Mouse (Mus musculus) embryonic facial prominence, embryonic 11.5 days (tissue): ENCODE measurements around the gene Srxn1. TPM values are rescaled to one million over a fixed set of nuclear protein-coding genes. Genes with fewer than 3 reads are reported as not detected.
A peak's percentile ranks its signal among the peaks of the same experiment; 100 is the strongest.

Source experiments
- ATAC-seq: fragments of 200-750 bp; cut with Nextera tagmentation; replicated peaks from 2 replicates; pipeline ENCODE4 v1.8.0; 2017; ENCODE audit warnings: low read depth; ENCODE audit not compliant: insufficient number of reproducible peaks, low FRiP score, low TSS enrichment
- DNase-seq: peaks from one replicate; pipeline ENCODE4 v3.0.0-alpha.2; 2015; ENCODE audit warnings: low spot score
- H3K27ac ChIP-seq: fragments of 300-500 bp; sonication (generic); replicated peaks from 2 replicates; pipeline ENCODE4 v1.5.1; 2014; ENCODE audit warnings: mild to moderate bottlenecking, low read depth, low read length, control low read depth
- H3K27me3 ChIP-seq: fragments of 300-500 bp; sonication (generic); 2 replicates; pipeline ENCODE4 v1.6.1; 2014; ENCODE audit warnings: mild to moderate bottlenecking, low read length, moderate library complexity, mixed read lengths; ENCODE audit not compliant: control insufficient read depth, insufficient read depth
- H3K36me3 ChIP-seq: fragments of 300-500 bp; sonication (generic); replicated peaks from 2 replicates; pipeline ENCODE4 v1.6.1; 2014; ENCODE audit warnings: low read depth, mild to moderate bottlenecking, low read length, moderate library complexity, mixed read lengths; ENCODE audit not compliant: control insufficient read depth, insufficient read depth
- H3K4me1 ChIP-seq: fragments of 300-500 bp; sonication (generic); 2 replicates; pipeline ENCODE4 v1.6.1; 2014; ENCODE audit warnings: low read length, mixed read lengths; ENCODE audit not compliant: control insufficient read depth, insufficient read depth
- H3K4me2 ChIP-seq: fragments of 300-500 bp; sonication (generic); 2 replicates; pipeline ENCODE4 v1.6.1; 2014; ENCODE audit warnings: low read depth, mild to moderate bottlenecking, control low read depth, low read length, moderate library complexity
- H3K4me3 ChIP-seq: fragments of 300-500 bp; sonication (generic); 2 replicates; pipeline ENCODE4 v1.5.1; 2014; ENCODE audit warnings: low read depth, low read length, control low read depth
- H3K9ac ChIP-seq: fragments of 300-500 bp; sonication (generic); replicated peaks from 2 replicates; pipeline ENCODE4 v1.6.1; 2014; ENCODE audit warnings: mild to moderate bottlenecking, control low read depth, low read length
- H3K9me3 ChIP-seq: fragments of 300-500 bp; sonication (generic); replicated peaks from 2 replicates; pipeline ENCODE4 v1.6.1; 2016; ENCODE audit warnings: mild to moderate bottlenecking, low read length, inconsistent platforms, mixed read lengths; ENCODE audit not compliant: control insufficient read depth
- WGBS: fragments of 180-500 bp; shearing (Covaris S2); extraction: QIAGEN DNeasy Blood & Tissue Kit; methylation state at CpG from one replicate; pipeline ENCODE4 v1.1.7; 2014; 5-methylcytosine and 5-hydroxymethylcytosine counted together
- polyA plus RNA-seq: library from polyadenylated mRNA; unstranded; fragments of >200 nt; fragmentation: Nextera tagmentation; extraction: Ambion mirVana; gene quantifications from 2 replicates; pipeline ENCODE4 v1.2.1, GENCODE M21; 2014

Gene Srxn1
- polyA plus RNA-seq, 1 experiment from 2014 or later = 10.0 TPM

GRCm38 (mm10) chr2:152092927-152093326 lies 12.4 kb upstream of the Srxn1 start:
- no peaks in the 10 kb centered on the region for H3K9me3 ChIP-seq
- DNase-seq (peak; percentile 17), ATAC-seq (no peak)
- no peaks in the 10 kb centered on the region for H3K36me3 ChIP-seq
- peaks cover 8% of the 10 kb centered on the region for H3K4me1 ChIP-seq
- 12% methylated on average over 44 of the region's 45 CpGs for WGBS
- H3K4me2 ChIP-seq = peak overlapping the region; percentile 57
- H3K4me3 ChIP-seq = peak overlapping the region; percentile 34
- H3K9ac ChIP-seq = no peak overlapping the region
- peaks cover 35% of the 10 kb centered on the region for H3K27me3 ChIP-seq
- H3K27ac ChIP-seq = no peak overlapping the region

- 2% methylated on average over 60 of the region's 60 CpGs for WGBS
- H3K9ac ChIP-seq = peak overlapping the region; percentile 10; the same call in 1 of the 2 replicates
- peak overlapping the region; percentile 57 for H3K4me2 ChIP-seq
- peak overlapping the region; percentile 34 for H3K4me3 ChIP-seq
- H3K4me1 ChIP-seq = peaks cover 8% of the 10 kb centered on the region
- H3K36me3 ChIP-seq = no peaks in the 10 kb centered on the region
- ATAC-seq = no peak
- peak; percentile 49 for DNase-seq
- no peaks in the 10 kb centered on the region for H3K9me3 ChIP-seq
- peaks cover 35% of the 10 kb centered on the region for H3K27me3 ChIP-seq
- H3K27ac ChIP-seq = no peak overlapping the region
Measured at GRCm38 (mm10) chr2:152093356-152093792, 11.9 kb upstream of the Srxn1 start.

- Histone ChIP-seq H3K4me2 (peak overlapping the region; percentile 36), H3K36me3 (no peaks in the 10 kb centered on the region), H3K4me3 (no peak overlapping the region), H3K27me3 (peaks cover 35% of the 10 kb centered on the region), H3K9ac (0 out of 2 replicates have a peak overlapping the region, but pooled peaks have one; percentile 3), H3K27ac (no peak overlapping the region), H3K4me1 (peaks cover 8% of the 10 kb centered on the region), H3K9me3 (no peaks in the 10 kb centered on the region)
- WGBS = 7% methylated on average over 29 of the region's 29 CpGs
- DNase-seq (peak; percentile 28), ATAC-seq (peak; percentile 46; the same call in 1 of the 2 replicates)
Measured at GRCm38 (mm10) chr2:152094856-152095545, 10.3 kb upstream of the Srxn1 start.

GRCm38 (mm10) chr2:152096922-152097321 lies 8.4 kb upstream of the Srxn1 start:
- WGBS = 75% methylated on average over 2 of the region's 2 CpGs
- Histone ChIP-seq H3K9ac (no peak overlapping the region), H3K27me3 (peaks cover 35% of the 10 kb centered on the region), H3K4me2 (no peak overlapping the region), H3K9me3 (no peaks in the 10 kb centered on the region), H3K4me3 (no peak overlapping the region), H3K27ac (no peak overlapping the region), H3K36me3 (no peaks in the 10 kb centered on the region), H3K4me1 (peaks cover 8% of the 10 kb centered on the region)
- DNase-seq = no peak
- ATAC-seq = no peak

GRCm38 (mm10) chr2:152097916-152098315 lies 7.4 kb upstream of the Srxn1 start:
- WGBS = 82% methylated on average over 11 of the region's 11 CpGs
- Histone ChIP-seq H3K9ac (no peak overlapping the region), H3K36me3 (no peaks in the 10 kb centered on the region), H3K9me3 (no peaks in the 10 kb centered on the region), H3K4me3 (no peak overlapping the region), H3K27ac (no peak overlapping the region), H3K4me1 (peaks cover 8% of the 10 kb centered on the region), H3K27me3 (peaks cover 27% of the 10 kb centered on the region), H3K4me2 (no peak overlapping the region)
- no peak for DNase-seq
- no peak for ATAC-seq

GRCm38 (mm10) chr2:152099538-152099937 lies 5.8 kb upstream of the Srxn1 start:
- no peak for DNase-seq
- peaks cover 11% of the 10 kb centered on the region for H3K27me3 ChIP-seq
- H3K27ac ChIP-seq = no peak overlapping the region
- no peak overlapping the region for H3K4me2 ChIP-seq
- H3K36me3 ChIP-seq = no peaks in the 10 kb centered on the region
- WGBS = 62% methylated on average over 3 of the region's 3 CpGs
- no peak for ATAC-seq
- H3K9me3 ChIP-seq = no peaks in the 10 kb centered on the region
- no peak overlapping the region for H3K4me3 ChIP-seq
- no peaks in the 10 kb centered on the region for H3K4me1 ChIP-seq
- no peak overlapping the region for H3K9ac ChIP-seq

- 73% methylated on average over 13 of the region's 13 CpGs for WGBS
- no peak overlapping the region for H3K4me3 ChIP-seq
- H3K9ac ChIP-seq = no peak overlapping the region
- ATAC-seq (no peak), DNase-seq (no peak)
- H3K4me2 ChIP-seq = no peak overlapping the region
- H3K27me3 ChIP-seq = no peaks in the 10 kb centered on the region
- no peaks in the 10 kb centered on the region for H3K36me3 ChIP-seq
- no peaks in the 10 kb centered on the region for H3K4me1 ChIP-seq
- no peaks in the 10 kb centered on the region for H3K9me3 ChIP-seq
- H3K27ac ChIP-seq = no peak overlapping the region
Measured at GRCm38 (mm10) chr2:152101761-152102160, 3.6 kb upstream of the Srxn1 start.

GRCm38 (mm10) chr2:152102369-152102768 lies 2.9 kb upstream of the Srxn1 start:
- WGBS = 69% methylated on average over 6 of the region's 6 CpGs
- no peak overlapping the region for H3K9ac ChIP-seq
- DNase-seq (no peak), ATAC-seq (no peak)
- no peaks in the 10 kb centered on the region for H3K36me3 ChIP-seq
- H3K4me2 ChIP-seq = no peak overlapping the region
- H3K9me3 ChIP-seq = no peaks in the 10 kb centered on the region
- no peak overlapping the region for H3K4me3 ChIP-seq
- H3K27ac ChIP-seq = no peak overlapping the region
- H3K4me1 ChIP-seq = no peaks in the 10 kb centered on the region
- H3K27me3 ChIP-seq = no peaks in the 10 kb centered on the region
